Mouse (Mus musculus) frontal cortex, postnatal 10 days (tissue): ENCODE results near the gene Ncan.

ENCODE experiments used
- DNase-seq, 2 experiments: peaks; one replicate each; pipeline ENCODE4 v3.0.0; 2022; ENCODE audit warnings: low spot score in 2 of 2, mixed read lengths in 1 of 2

Ncan gene

DNA sequence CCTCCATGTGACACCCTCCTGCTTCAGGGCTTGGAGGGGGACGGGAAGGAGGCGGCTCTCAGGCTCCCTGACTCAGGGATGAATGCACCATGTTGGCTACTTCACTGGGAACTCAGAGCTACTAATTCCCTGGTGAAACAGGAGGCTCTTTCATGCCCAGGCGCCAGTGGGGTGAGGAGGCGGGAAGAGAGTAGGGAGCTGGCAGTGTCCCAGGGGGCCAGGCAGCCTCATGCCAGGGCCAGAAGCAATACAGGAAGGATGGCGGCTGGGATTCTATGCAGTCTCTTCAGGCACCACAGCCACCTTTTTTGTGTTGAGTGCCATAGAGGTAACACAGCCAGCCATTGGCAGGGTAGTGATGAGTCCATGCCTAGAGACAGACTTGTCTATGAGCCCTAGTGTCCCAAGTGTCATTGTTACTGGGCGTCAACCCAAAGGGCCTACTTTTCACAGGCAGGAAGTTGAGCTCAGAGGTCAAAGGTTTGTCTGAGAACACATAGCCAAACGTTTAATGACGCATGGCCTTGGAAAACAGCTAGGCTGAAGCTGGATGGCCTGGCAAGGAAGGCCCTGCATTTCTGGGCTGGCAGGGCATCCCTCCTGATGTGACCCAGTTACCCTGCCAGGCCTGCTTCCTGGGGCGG is 8.8 kb upstream of the Ncan start:
- DNase-seq, result peak; percentile 76 to 86

DNA sequence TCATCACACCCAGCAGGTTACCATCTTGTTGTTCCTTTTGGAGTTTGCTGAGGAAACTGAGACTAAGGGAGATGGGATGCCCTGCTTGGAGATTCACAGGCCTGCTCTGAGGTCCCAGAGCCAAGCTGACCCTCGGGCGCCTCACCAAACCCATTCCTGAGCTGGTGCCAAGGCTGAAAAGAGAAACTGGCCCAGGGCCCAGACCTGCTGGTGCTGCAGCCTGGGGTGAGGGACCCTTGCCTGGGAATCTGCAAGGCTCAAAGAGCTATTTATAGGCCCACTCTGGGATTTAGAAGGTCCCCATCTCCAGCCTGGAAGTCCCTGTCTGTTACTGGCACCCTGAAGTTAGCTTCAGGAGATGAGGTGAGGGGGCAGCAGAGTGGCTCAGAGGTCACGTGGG is 7.8 kb upstream of the Ncan start:
- peak; percentile 61 to 74 for DNase-seq

DNA sequence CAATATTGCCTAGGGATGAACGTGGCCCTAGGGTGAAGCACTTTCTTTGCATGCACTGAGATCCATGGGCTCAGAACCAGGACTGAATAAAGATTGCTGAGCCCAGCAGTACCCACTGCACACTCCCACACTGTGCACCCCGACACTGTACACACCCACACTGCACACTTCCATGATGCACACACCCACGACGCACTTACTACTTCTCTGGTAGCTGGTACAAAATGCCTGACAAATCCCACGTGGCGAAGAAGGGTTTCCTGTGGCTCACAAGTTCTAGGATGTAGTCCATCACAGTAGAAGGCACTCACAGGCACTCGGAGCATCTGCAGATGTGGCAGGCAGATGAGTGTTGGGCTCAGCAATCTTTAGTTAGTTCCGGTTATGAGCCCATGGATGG is 4.3 kb upstream of the Ncan start:
- no peak for DNase-seq

DNA sequence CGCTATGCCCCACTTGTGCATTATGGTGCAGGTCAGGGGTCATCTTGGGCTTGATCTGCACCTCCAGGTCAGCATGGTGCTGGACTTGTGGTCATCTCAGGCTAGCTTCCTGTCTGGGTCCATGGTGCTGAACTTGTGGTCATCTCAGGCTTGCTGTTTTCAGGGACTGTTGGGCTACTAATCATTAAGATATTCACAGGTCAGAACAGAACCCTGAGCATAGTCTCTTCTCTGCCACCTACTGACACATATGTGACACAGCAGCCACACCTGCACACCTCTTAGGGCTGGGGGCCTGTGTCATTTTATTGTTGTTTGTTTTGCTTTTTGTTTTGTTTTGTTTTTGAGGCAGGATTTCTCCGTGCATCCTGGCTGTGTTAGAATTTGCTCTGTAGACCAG is 2.2 kb upstream of the Ncan start:
- DNase-seq, result no peak

DNA sequence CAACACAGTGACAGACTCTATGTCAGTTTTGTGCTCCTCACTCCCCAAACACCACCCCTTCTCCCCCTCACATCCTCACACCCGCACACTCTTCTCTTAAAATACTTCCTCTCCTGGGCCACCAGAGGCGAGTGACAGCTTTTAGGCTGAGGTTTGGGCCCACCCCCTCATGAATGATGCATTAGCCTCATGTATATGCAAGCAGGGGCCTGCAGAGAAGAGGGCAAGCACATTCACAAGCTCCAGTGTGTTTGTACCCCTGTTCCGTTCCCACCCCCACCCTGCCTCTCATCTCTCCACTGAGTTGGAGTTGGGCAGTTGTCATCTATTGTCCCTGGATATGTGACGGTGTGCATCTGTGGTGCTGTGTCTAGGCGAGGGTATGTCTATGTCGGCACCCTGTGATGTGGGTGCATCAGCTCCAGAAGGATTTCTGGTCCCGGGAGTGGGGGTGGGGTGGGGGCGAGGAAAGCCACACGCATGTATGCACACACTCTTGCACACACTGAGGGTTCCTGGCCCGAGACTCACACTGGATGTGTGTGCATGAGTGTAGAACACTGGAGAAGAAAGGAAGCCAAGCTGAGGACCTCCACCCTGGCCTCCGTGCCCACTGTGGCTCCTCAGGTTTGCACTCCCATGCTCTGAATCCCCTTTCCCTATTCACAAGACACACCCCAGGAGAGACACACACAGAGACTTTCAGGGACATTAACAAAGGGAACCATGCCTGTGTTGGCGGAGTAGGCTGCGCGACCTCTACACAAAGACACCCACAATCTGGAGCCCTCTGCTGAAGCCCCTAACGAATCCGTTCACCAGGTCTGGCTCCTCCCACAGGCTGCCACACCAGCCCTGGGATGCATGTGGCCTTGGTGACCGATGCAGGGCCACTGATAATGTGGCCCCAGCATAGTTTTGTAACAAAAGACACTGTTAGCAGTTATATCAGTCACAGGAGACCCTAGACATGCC is 1.7 kb downstream of the Ncan start:
- DNase-seq, result peak; percentile 70 to 86

DNA sequence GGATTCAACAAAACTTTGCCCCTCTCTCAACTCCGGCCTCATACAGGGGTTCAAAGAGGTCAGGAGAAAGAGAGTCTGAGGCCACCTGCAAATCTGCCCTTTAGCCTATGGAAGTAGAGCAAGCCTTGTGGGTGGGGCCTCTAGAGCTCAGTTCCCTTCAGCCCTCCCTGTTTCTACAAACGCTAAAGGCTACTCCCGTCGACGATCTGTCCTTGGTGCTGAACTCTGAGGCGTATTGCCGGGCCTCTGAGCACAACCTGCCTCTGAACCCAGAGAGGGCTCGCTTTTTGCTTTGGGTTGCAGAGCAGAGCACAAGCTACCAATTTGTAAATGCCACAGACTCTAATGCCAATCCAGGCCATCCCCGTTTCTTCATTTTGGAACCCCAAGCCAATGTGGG is 3.1 kb downstream of the Ncan start:
- DNase-seq, result no peak

DNA sequence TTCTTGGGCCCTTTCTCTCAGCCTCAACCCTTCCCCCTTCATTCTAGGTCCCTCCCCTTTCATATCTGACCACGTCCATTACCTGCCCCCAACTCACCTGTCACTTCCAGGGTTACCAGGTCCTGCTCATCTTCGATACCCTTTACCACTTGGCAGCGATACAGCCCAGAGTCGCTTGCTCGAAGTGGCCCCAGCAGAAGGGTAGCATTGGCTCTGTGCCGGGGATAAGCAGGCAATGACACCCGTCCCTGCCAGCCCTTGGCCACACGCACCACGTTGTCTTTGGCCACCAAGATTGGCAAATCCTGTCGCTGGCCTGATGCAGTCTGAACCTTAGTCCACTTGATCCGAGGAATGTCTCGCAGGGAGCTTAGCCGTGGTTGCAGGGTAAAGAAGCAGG is 5.8 kb downstream of the Ncan start:
- DNase-seq, result no peak

DNA sequence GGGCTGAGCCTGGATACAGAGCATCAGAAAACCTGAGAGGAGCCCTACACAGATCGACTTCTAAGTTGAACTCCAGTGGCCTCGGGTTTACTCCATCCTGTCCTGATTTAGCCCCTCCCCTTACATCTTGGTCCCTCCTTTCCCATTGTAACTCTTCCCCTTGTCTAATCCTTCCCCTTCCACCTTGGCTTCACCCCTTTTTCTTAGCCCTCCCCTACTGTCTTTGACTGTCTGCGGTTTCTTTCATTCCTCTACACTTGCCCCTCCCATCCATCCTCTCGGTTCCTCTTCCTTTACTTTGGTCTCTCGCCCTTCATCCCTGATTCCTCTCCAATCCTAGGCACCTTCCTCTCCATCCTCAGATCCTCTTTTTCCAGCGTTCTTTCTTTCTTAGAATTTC is 6.2 kb downstream of the Ncan start:
- no peak for DNase-seq

DNA sequence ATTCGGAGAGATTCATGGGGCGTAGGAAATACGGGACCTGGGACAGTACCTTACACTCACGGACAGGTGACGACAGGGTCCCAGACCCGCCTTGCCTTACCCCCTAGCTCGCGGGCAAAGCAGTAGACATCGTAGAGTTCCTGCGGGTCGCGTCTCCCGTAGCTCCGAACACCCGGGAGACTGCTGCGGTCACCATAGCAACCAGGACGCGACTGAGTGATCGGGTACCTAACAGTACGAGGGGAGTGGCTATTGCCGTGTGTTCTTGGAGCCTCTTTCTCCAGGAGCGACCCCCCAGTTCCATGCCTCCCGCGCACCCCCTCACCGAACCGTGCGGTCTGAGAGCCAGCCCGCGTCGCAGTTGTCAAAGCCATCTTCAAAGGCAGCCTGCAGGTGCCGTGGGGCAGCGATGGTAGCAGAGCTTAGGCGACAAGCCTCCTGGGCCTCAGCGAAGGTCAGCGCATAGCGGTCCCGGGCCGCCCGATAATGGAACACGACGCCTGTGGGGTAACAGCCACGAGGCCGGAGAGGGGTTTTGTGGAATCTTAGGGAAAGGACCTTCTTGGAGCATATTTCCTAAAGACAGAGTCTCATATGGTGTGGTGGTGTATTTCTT is 8.2 kb downstream of the Ncan start:
- no peak for DNase-seq

DNA sequence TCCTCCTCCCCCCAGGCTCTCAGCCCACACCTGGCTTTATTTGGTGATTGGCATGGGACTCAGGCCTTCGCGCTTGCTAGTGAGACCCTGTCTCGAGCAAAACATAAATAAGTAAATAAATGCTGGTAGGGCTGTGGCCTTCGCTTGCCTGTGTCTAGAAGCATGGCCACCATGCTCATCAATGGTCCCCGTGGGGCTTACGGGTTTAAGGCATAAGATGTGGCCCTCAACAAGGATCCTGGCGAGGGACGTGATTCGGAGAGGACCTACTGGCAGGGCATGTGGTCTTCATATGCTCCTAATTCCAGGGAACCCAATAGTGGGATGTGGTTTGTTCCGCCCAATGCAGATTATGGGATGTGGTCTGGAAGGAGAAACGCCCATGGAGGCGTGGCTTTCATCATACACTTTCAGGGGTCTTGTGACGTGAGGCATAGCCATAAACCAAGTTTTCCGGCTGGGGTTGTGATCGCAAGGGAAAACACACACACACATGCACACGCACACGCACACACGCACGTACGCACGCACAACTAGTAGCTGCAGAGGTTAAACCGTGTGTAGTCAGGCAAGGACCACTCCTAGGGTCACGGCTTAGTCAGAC is 9.4 kb downstream of the Ncan start:
- DNase-seq, result no peak

DNA sequence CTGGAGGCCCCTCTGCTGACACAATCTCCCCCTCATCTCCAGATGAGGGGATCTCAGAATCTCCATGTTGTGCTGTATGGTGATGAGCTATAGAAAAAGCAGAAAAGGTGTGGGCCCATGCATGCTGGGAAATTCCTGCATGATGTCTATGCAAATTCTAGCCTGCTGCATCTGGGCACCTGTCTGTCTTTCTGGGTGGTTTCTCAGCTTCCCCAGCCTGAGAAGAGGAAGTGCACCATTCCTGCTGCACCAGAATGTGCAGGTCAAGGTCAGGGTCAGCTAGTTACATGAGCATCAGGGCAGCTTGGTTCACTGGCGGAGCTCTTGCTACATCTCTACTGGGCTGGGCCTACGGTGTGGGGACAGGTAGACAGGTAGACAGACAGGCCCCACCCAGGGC is 10.2 kb downstream of the Ncan start:
- DNase-seq, result no peak

DNA sequence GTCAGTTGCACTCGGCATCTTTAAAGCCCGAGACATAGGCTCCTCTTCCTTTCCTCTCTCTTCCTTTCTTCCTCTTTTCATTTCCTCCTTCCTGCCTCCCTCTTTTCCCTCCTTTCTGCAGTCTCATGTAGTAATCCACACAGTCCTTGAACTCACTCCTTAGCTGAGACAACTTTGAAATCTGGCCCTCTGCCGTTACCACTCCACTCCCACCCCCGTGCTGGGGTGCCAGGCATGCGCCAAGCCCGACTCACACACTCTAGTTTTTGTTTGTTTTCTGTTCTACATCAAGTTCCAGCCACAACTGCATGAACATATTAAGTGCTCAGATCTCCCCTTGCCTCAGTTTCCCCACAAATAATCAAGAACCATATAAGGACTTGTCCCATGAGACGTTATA is 15.8 kb downstream of the Ncan start:
- DNase-seq, result no peak

DNA sequence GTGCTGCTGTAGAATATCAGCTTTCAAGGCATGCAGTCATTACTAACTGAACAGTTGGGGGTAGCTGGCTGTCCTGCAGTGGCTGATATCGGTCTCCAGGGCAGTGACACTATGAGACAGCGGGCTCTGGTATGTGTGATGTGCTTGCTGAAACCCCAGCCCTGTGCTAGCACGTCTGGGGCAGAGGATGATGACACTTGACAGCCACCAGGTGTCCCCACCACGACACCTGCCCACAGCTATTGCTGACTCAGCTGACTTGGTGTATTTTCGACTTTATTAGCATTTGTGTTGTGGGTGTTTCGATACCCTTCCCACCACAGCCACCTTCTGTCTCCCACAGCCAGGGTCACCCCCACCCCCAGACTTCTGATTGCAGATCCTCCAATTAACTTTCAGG is 16.2 kb downstream of the Ncan start:
- no peak for DNase-seq

DNA sequence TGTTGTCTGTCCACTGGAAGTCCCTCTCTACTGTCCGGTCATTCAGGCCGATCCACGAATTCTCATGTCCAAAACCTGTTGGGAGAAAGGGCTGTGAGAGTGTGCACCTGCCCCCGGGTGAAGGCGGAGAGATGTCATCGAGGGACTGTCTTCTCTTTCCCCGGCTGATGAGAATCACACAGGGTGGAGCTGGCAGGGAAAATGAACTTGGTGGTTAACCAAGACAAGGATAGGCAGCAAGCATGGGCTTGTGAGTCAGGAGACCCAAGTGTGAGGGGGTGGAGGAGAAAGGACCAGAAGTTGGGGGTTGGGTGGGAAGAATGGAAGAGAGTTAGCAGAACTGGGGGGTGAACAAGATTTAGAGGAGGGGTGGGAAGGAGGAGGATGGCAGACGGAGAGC is 20.4 kb downstream of the Ncan start:
- no peak for DNase-seq

DNA sequence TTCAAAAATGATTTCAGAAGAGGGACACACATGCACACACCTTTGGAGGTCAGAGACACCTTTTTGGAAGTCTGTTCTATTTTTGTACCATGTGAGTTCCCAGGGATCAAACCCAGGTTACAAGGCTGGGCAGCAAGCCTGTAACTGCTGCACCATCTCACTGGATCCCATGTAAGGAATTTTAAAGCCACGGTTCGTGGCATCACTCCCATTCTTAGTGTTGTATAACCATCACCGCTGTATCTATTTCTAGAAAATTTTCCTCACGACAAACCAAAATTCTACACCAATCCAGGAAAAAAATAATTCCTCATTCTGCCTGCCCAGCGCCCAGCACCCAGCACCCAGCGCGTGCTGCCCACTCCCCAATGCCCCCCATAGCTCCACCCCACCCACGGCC is 21.4 kb downstream of the Ncan start:
- no peak for DNase-seq

DNA sequence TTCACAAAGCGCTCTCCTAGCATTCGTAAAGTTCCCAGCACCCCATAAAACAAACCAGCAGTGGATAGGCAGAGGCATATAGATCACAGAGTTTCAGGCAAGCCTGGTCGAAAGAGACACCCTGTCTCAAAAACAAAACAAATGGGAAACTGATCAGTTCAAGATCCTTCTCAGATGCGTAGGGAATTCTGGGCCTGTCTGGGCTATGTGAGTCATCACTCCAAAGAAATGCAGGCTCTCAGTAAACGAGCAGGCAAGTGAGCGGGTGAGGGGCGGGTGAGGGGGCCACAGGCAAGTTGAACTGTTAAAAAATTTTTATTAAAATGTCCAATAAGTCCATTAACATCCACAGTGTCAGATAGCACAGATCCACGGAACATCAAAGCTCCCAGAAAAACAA is 27.9 kb downstream of the Ncan start:
- DNase-seq, result no peak

DNA sequence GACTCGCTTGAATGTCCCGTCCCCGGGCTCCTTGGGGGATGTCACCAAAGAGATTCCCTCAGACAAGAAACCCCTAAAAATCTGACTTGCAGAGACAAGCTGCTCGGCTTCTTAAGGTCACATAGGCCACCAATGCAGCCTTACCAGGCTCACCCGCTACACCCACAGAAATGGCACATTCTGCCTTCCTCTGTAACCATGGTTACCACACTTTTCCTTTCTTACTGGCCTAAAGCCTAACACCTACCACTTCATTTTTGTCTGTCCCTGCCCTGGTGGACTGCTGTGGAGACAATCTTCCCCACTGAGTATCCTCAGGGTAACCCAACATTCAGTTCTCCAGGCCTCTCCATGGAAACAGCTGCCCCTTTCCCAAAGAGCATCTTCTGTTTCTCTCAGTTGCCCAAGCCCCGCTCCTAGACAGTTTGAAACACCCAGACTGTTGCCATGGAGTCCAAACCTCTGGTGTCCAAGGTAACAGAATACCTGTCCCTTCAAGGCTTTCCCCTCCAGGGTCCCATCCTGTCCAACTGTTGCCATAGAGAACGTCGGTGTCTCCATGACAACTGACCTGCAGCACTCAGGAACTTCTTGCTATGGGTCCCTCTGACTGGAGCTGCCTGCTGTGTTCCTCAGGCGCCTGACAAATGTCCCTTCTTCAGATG is 31.2 kb downstream of the Ncan start:
- no peak for DNase-seq

DNA sequence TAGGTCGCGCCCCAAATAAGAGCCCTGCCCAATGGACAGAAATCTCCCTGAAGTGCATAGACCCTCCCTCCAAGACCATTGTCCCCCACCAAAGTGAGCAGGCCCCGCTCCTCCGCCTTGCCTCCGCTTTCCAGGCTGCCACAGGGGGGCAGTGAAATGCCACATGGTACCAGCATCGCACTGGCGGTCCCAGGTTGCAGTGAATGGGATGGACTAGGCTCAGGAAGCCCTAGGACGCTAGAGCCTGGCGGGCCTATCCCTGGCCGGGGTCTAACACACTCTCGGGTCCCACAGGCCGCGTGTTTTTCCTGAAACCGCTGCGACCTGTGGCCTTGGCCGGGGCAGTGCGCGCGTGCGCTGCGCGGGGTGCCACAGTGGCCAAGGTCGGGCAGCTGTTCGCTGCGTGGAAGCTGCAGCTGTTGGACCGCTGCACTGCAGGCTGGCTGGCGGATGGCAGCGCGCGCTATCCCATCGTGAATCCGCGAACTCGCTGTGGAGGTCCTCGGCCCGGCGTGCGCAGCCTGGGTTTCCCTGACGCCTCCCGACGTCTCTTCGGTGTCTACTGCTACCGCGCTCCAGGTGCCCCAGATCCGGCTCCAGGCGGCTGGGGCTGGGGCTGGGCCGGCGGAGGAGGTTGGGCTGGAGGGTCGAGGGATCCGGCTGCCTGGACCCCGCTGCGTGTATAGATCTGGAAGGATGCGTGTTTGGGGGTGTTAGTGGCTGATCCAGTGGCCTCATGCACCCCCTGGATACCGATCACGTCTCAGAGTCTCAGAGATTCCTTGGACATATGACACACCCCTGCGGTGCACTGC is 32.6 kb downstream of the Ncan start:
- peak in 1 of 2 experiments; percentile 69 for DNase-seq

DNA sequence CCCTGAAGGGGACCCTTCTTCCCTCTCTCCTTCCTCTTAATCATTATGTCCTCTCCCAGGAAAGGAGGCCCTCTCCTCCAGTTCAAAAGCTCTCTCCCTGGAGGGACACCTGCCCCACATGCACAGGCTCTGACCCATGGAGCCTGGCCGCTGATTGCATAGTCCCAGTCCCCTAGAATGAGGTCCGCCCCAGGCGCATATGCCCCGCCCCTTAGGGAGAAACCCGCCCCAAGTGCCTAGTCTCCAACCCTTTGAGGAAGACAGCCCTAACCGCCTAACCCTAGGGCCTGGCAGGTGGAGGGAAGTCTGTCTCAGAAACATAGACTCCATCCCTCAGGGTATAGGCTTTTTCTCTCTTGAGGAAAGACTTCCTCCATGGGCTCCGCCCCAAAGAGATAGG is 33.4 kb downstream of the Ncan start:
- DNase-seq, result no peak

DNA sequence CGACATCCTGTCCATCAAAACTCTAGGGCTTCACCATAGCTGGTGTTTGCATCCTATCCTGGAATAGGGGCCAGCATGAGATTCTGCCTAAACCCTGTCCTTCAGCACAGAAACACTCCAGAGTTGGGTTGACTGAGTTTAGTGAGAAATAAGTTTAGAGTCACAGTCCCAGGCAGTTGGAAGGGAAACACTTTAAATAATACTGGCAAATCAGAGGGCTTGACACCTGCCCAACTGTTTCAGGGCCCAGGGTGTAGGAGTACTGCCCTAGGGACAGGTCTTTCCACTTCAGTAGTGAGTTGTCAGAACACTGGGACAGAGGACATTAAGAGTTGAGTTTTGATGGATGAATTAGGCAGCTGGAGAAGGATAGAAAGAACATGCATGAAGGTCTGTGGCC is 34.5 kb downstream of the Ncan start:
- DNase-seq, result no peak
